Mouse (Mus musculus) yolk sac, embryonic 10.5 days (tissue): ENCODE measurements around the gene Gpbar1.

Source experiments
- DNase-seq: peaks from one replicate; pipeline ENCODE4 v3.0.0-alpha.2; 2017; ENCODE audit warnings: low spot score

Gene Gpbar1

GRCm38 (mm10) chr1:74278538-74278937, at the start of gene Gpbar1:
Gene Gpbar1 (plus strand): TSS chr1:74278550.
- no peak for DNase-seq

GRCm38 (mm10) chr1:74229942-74230341, 48.4 kb upstream of the Gpbar1 start:
- no peak for DNase-seq

GRCm38 (mm10) chr1:74230992-74231391, 47.4 kb upstream of the Gpbar1 start:
- DNase-seq = no peak

- DNase-seq = peak; percentile 97
Observed at GRCm38 (mm10) chr1:74235938-74236589, 42.3 kb upstream of the Gpbar1 start, which contains the start of gene Arpc2. Gene Arpc2 (plus strand): TSS chr1:74236084.

- peak; percentile 66 for DNase-seq
Observed at GRCm38 (mm10) chr1:74236590-74237317, 41.6 kb upstream of the Gpbar1 start.

GRCm38 (mm10) chr1:74237671-74238070, 40.7 kb upstream of the Gpbar1 start:
- no peak for DNase-seq

- no peak for DNase-seq
Observed at GRCm38 (mm10) chr1:74238136-74238535, 40.2 kb upstream of the Gpbar1 start.

- no peak for DNase-seq
Observed at GRCm38 (mm10) chr1:74239162-74239561, 39.2 kb upstream of the Gpbar1 start.

- no peak for DNase-seq
Observed at GRCm38 (mm10) chr1:74239618-74240017, 38.7 kb upstream of the Gpbar1 start.

GRCm38 (mm10) chr1:74240311-74240710, 38.0 kb upstream of the Gpbar1 start:
- no peak for DNase-seq

- no peak for DNase-seq
Observed at GRCm38 (mm10) chr1:74240832-74241231, 37.5 kb upstream of the Gpbar1 start.

- DNase-seq = no peak
Observed at GRCm38 (mm10) chr1:74245525-74245924, 32.8 kb upstream of the Gpbar1 start.

GRCm38 (mm10) chr1:74248799-74249198, 29.6 kb upstream of the Gpbar1 start:
- DNase-seq = peak; percentile 40

- peak; percentile 70 for DNase-seq
Observed at GRCm38 (mm10) chr1:74249331-74249980, 28.9 kb upstream of the Gpbar1 start.

GRCm38 (mm10) chr1:74250096-74250495, 28.3 kb upstream of the Gpbar1 start:
- DNase-seq = no peak

GRCm38 (mm10) chr1:74255704-74256345, 22.5 kb upstream of the Gpbar1 start:
- no peak for DNase-seq

- DNase-seq = no peak
Observed at GRCm38 (mm10) chr1:74256782-74257181, 21.6 kb upstream of the Gpbar1 start.

- DNase-seq = no peak
Observed at GRCm38 (mm10) chr1:74262510-74262909, 15.8 kb upstream of the Gpbar1 start.

GRCm38 (mm10) chr1:74268750-74269149, 9.6 kb upstream of the Gpbar1 start:
- DNase-seq = no peak

- DNase-seq = no peak
Observed at GRCm38 (mm10) chr1:74271659-74272058, 6.7 kb upstream of the Gpbar1 start.

- peak; percentile 77 for DNase-seq
Observed at GRCm38 (mm10) chr1:74275015-74275414, 3.3 kb upstream of the Gpbar1 start.

- DNase-seq = no peak
Observed at GRCm38 (mm10) chr1:74277041-74277440, 1.3 kb upstream of the Gpbar1 start.
